Mouse (Mus musculus) neural tube, embryonic 11.5 days (tissue): ENCODE results near the gene Gast. TPM values are rescaled to one million over a fixed set of nuclear protein-coding genes. Genes with fewer than 3 reads are reported as not detected.

Experiments used
- ATAC-seq: fragments of 200-750 bp; cut with Nextera tagmentation; 2 replicates; pipeline ENCODE4 v1.8.0; 2017; ENCODE audit warnings: moderate number of reproducible peaks, mild to moderate bottlenecking, moderate TSS enrichment, moderate library complexity; ENCODE audit not compliant: insufficient read depth, low FRiP score, low TSS enrichment
- DNase-seq: peaks from one replicate; pipeline ENCODE4 v3.0.0-alpha.2; 2015; ENCODE audit warnings: low spot score
- H3K27ac ChIP-seq: fragments of 300-500 bp; sonication (generic); 2 replicates; pipeline ENCODE4 v1.5.1; 2014; ENCODE audit warnings: low read depth, mild to moderate bottlenecking, low read length
- H3K27me3 ChIP-seq: fragments of 300-500 bp; sonication (generic); 2 replicates; pipeline ENCODE4 v1.6.1; 2014; ENCODE audit warnings: mild to moderate bottlenecking, low read length, mixed read lengths; ENCODE audit not compliant: control insufficient read depth, insufficient read depth
- H3K36me3 ChIP-seq: fragments of 300-500 bp; sonication (generic); 2 replicates; pipeline ENCODE4 v1.6.1; 2014; ENCODE audit warnings: mild to moderate bottlenecking, low read length, moderate library complexity, mixed read lengths; ENCODE audit not compliant: control insufficient read depth, insufficient read depth
- H3K4me1 ChIP-seq: fragments of 300-500 bp; sonication (generic); 2 replicates; pipeline ENCODE4 v1.6.1; 2014; ENCODE audit warnings: low read length, mixed read lengths; ENCODE audit not compliant: control insufficient read depth, insufficient read depth
- H3K4me2 ChIP-seq: fragments of 300-500 bp; sonication (generic); 2 replicates; pipeline ENCODE4 v1.6.1; 2014; ENCODE audit warnings: low read depth, mild to moderate bottlenecking, moderate library complexity
- H3K4me3 ChIP-seq: fragments of 300-500 bp; sonication (generic); 2 replicates; pipeline ENCODE4 v1.5.1; 2014; ENCODE audit warnings: low read depth, low read length
- H3K9ac ChIP-seq: fragments of 300-500 bp; sonication (generic); 2 replicates; pipeline ENCODE4 v1.6.1; 2014; ENCODE audit warnings: mild to moderate bottlenecking, low read length
- H3K9me3 ChIP-seq: fragments of 300-500 bp; sonication (generic); 2 replicates; pipeline ENCODE4 v1.6.1; 2016; ENCODE audit warnings: low read length; ENCODE audit not compliant: control insufficient read depth
- WGBS: fragments of 180-500 bp; shearing (Covaris S2); extraction: QIAGEN DNeasy Blood & Tissue Kit; methylation state at CpG from one replicate; pipeline ENCODE4 v1.1.7; 2014; 5-methylcytosine and 5-hydroxymethylcytosine counted together
- polyA plus RNA-seq: library from polyadenylated mRNA; unstranded; fragments of >200 nt; fragmentation: Nextera tagmentation; extraction: Ambion mirVana; gene quantifications from 2 replicates; pipeline ENCODE4 v1.2.1, GENCODE M21; 2014

Gast gene
- polyA plus RNA-seq, 1 experiment from 2014 or later: not detected

- WGBS: 91% methylated on average over 14 of the region's 14 CpGs
- Histone ChIP-seq H3K27ac (no peak overlapping the region), H3K4me2 (no peak overlapping the region), H3K36me3 (peaks cover 4% of the 10 kb centered on the region), H3K4me1 (no peaks in the 10 kb centered on the region), H3K27me3 (no peaks in the 10 kb centered on the region), H3K9ac (no peak overlapping the region), H3K4me3 (no peak overlapping the region), H3K9me3 (no peaks in the 10 kb centered on the region)
- DNase-seq: no peak
- ATAC-seq: no peak
Observed at GRCm38 (mm10) chr11:100377989-100378388, 43.8 kb downstream of the Gast start.

GRCm38 (mm10) chr11:100378446-100378845 is 44.2 kb downstream of the Gast start:
- Histone ChIP-seq H3K4me1 (no peaks in the 10 kb centered on the region), H3K27me3 (no peaks in the 10 kb centered on the region), H3K9ac (no peak overlapping the region), H3K36me3 (peaks cover 4% of the 10 kb centered on the region), H3K9me3 (no peaks in the 10 kb centered on the region), H3K27ac (no peak overlapping the region), H3K4me2 (no peak overlapping the region), H3K4me3 (no peak overlapping the region)
- DNase-seq (no peak), ATAC-seq (no peak)
- 89% methylated on average over 5 of the region's 5 CpGs for WGBS

- Histone ChIP-seq H3K4me2 (no peak overlapping the region), H3K4me1 (no peaks in the 10 kb centered on the region), H3K9ac (no peak overlapping the region), H3K36me3 (peaks cover 3% of the 10 kb centered on the region), H3K9me3 (no peaks in the 10 kb centered on the region), H3K27me3 (no peaks in the 10 kb centered on the region), H3K27ac (no peak overlapping the region), H3K4me3 (no peak overlapping the region)
- no peak for ATAC-seq
- WGBS: 91% methylated on average over 4 of the region's 4 CpGs
- no peak for DNase-seq
Observed at GRCm38 (mm10) chr11:100379311-100379710, 45.1 kb downstream of the Gast start.

GRCm38 (mm10) chr11:100382682-100383081 is 48.5 kb downstream of the Gast start:
- peaks cover 3% of the 10 kb centered on the region for H3K36me3 ChIP-seq
- no peak for ATAC-seq

GRCm38 (mm10) chr11:100385016-100385415 is 50.8 kb downstream of the Gast start:
- Histone ChIP-seq H3K4me1 (peaks cover 6% of the 10 kb centered on the region), H3K9ac (no peak overlapping the region), H3K27me3 (no peaks in the 10 kb centered on the region), H3K36me3 (peaks cover 3% of the 10 kb centered on the region), H3K4me2 (no peak overlapping the region), H3K9me3 (no peaks in the 10 kb centered on the region), H3K27ac (no peak overlapping the region), H3K4me3 (no peak overlapping the region)
- DNase-seq (no peak), ATAC-seq (no peak)
- WGBS: 85% methylated on average over 3 of the region's 3 CpGs

More at GRCm38 (mm10) chr11:100382682-100383081, 48.5 kb downstream of the Gast start:
- whole genome bisulfite sequencing: 87% methylated on average over 6 of the region's 6 CpGs
- no peaks in the 10 kb centered on the region for H3K9me3 ChIP-seq
- no peak overlapping the region for H3K4me2 ChIP-seq
- no peaks in the 10 kb centered on the region for H3K27me3 ChIP-seq
- H3K4me3 ChIP-seq: no peak overlapping the region
- no peak for DNase-seq
- peaks cover 1% of the 10 kb centered on the region; the same call in 1 of the 2 replicates for H3K4me1 ChIP-seq
- no peak overlapping the region for H3K27ac ChIP-seq
- H3K9ac ChIP-seq: no peak overlapping the region

GRCm38 (mm10) chr11:100386586-100386985 is 52.4 kb downstream of the Gast start:
- no peak overlapping the region for H3K27ac ChIP-seq

More at GRCm38 (mm10) chr11:100386586-100386985, 52.4 kb downstream of the Gast start:
- H3K4me1 ChIP-seq: peaks cover 6% of the 10 kb centered on the region
- no peak overlapping the region for H3K4me2 ChIP-seq
- ATAC-seq (no peak), DNase-seq (no peak)
- WGBS: 50% methylated on average over 5 of the region's 5 CpGs
- H3K4me3 ChIP-seq: no peak overlapping the region
- no peaks in the 10 kb centered on the region for H3K27me3 ChIP-seq
- no peaks in the 10 kb centered on the region; the same call in 1 of the 2 replicates for H3K36me3 ChIP-seq
- no peaks in the 10 kb centered on the region for H3K9me3 ChIP-seq
- H3K9ac ChIP-seq: no peak overlapping the region

Other genes starting within 250 kb of the Gast start
- gene Krt32, start 246.2 kb upstream of the Gast start, polyA plus RNA-seq: not detected in 2 replicates
- not detected in 2 replicates for gene Krt35, start 238.2 kb upstream of the Gast start, polyA plus RNA-seq
- gene Krt36, start 228.8 kb upstream of the Gast start, polyA plus RNA-seq: not detected in 2 replicates
- gene Krt13, start 212.8 kb upstream of the Gast start, polyA plus RNA-seq: 0.19 TPM in 1 of 2 replicates, not detected in the other
- gene Krt15, start 198.5 kb upstream of the Gast start, polyA plus RNA-seq: 2.7 and 3.3 TPM in 2 replicates
- gene Krt19, start 185.7 kb upstream of the Gast start, polyA plus RNA-seq: 6.4 and 6.6 TPM in 2 replicates
- gene Krt9, start 141.2 kb upstream of the Gast start, polyA plus RNA-seq: not detected in 2 replicates
- gene Krt14, start 126.9 kb upstream of the Gast start, polyA plus RNA-seq: 7.7 and 7.9 TPM in 2 replicates
- not detected in 2 replicates for gene Krt16, start 85.5 kb upstream of the Gast start, polyA plus RNA-seq
- 0.88 and 1.1 TPM in 2 replicates for gene Krt17, start 73.4 kb upstream of the Gast start, polyA plus RNA-seq
- not detected in 2 replicates for gene Krt42, start 64.5 kb upstream of the Gast start, polyA plus RNA-seq
- 1,679 and 1,757 TPM in 2 replicates for gene Eif1, start 14.5 kb upstream of the Gast start, polyA plus RNA-seq
- gene Hap1, start 21.7 kb downstream of the Gast start, polyA plus RNA-seq: 10.4 and 10.6 TPM in 2 replicates
- gene Jup, start 63.4 kb downstream of the Gast start, polyA plus RNA-seq: 43.8 and 48.8 TPM in 2 replicates
- gene P3h4, start 80.4 kb downstream of the Gast start, polyA plus RNA-seq: 23.7 and 26.0 TPM in 2 replicates
- 47.7 and 49.4 TPM in 2 replicates for gene Fkbp10, start 81.3 kb downstream of the Gast start, polyA plus RNA-seq
- gene Nt5c3b, start 107.4 kb downstream of the Gast start, polyA plus RNA-seq: 110 TPM in 2 replicates
- gene Klhl10, start 107.5 kb downstream of the Gast start, polyA plus RNA-seq: 0.40 and 0.62 TPM in 2 replicates
- 13.9 and 14.8 TPM in 2 replicates for gene Klhl11, start 138.3 kb downstream of the Gast start, polyA plus RNA-seq
- 330 and 394 TPM in 2 replicates for gene Acly, start 193.6 kb downstream of the Gast start, polyA plus RNA-seq
- 1.0 and 1.4 TPM in 2 replicates for gene Ttc25, start 211.2 kb downstream of the Gast start, polyA plus RNA-seq
- gene Cnp, start 240.5 kb downstream of the Gast start, polyA plus RNA-seq: 26.1 and 28.0 TPM in 2 replicates